Mouse (Mus musculus) forebrain, embryonic 16.5 days (tissue): ENCODE measurements at regions not wholly inside any gene's neighbourhood (a gene's known extent, or its start where the extent isn't known, plus 50 kb on each side); places are given as distances from the start of the nearest gene placed in this dataset.

Experiments used
- ATAC-seq: fragments of 200-750 bp; cut with Nextera tagmentation; 2 replicates; pipeline ENCODE4 v1.8.0; 2017; ENCODE audit warnings: mild to moderate bottlenecking, moderate library complexity
- H3K27ac ChIP-seq: fragments of 300-500 bp; sonication (generic); 2 replicates; pipeline ENCODE4 v1.5.1; 2014; ENCODE audit warnings: low read length, control low read depth
- H3K27me3 ChIP-seq: fragments of 300-500 bp; sonication (generic); replicated peaks from 2 replicates; pipeline ENCODE4 v1.6.1; 2014; ENCODE audit warnings: low read length; ENCODE audit not compliant: control insufficient read depth, insufficient read depth
- H3K36me3 ChIP-seq: fragments of 300-500 bp; sonication (generic); 2 replicates; pipeline ENCODE4 v1.6.1; 2014; ENCODE audit not compliant: control insufficient read depth, insufficient read depth
- H3K4me1 ChIP-seq: fragments of 300-500 bp; sonication (generic); replicated peaks from 2 replicates; pipeline ENCODE4 v1.6.1; 2014; ENCODE audit warnings: low read length; ENCODE audit not compliant: control insufficient read depth, insufficient read depth
- H3K4me2 ChIP-seq: fragments of 300-500 bp; sonication (generic); 2 replicates; pipeline ENCODE4 v1.6.1; 2014; ENCODE audit warnings: mild to moderate bottlenecking, low read length, control low read depth
- H3K4me3 ChIP-seq: fragments of 300-500 bp; sonication (generic); replicated peaks from 2 replicates; pipeline ENCODE4 v1.5.1; 2014; ENCODE audit warnings: mild to moderate bottlenecking, low read length, control low read depth
- H3K9ac ChIP-seq: fragments of 300-500 bp; sonication (generic); replicated peaks from 2 replicates; pipeline ENCODE4 v1.6.1; 2014; ENCODE audit warnings: low read depth, low read length, control low read depth
- H3K9me3 ChIP-seq: fragments of 300-500 bp; sonication (generic); 2 replicates; pipeline ENCODE4 v1.6.1; 2016; ENCODE audit warnings: low read length; ENCODE audit not compliant: control insufficient read depth
- WGBS: fragments of 180-500 bp; shearing (Covaris S2); extraction: QIAGEN DNeasy Blood & Tissue Kit; methylation state at CpG from one replicate; pipeline ENCODE4 v1.1.7; 2014; 5-methylcytosine and 5-hydroxymethylcytosine counted together

DNA sequence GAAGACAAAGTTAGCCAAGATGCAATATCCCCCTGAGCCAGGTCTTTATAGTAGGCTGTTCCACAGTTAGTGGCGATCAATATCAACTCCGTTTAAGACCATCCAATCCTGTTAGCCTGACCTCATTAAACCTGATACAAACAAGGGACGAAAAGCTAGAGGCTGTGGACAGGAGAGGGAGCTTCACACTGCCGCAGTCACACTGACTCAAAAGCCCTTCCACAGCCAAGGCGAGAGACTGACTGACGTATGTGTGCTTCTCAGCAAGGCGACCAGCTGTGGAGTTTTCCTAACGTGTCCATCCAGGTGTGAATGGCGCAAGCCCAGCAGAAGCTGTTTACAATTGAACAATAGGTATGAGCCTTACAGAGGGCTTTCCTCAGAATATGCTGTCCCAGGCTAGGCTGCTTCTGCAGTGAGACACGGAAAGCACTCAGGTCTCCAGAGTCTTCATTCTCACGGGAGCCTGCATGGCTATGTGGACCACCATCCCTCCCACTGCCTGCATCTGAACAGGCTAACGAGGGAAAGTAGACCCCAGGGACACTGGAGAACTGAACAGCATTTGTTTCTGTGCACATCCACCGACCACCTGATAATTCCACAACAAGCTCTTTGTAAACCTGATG, 224.7 kb upstream of the Pgrmc2 start:
- H3K27ac ChIP-seq: no peak overlapping the region
- no peak for ATAC-seq
- no peak overlapping the region for H3K4me3 ChIP-seq
- H3K9me3 ChIP-seq: no peaks in the 10 kb centered on the region
- H3K36me3 ChIP-seq: no peaks in the 10 kb centered on the region
- 56% methylated on average over 13 of the region's 13 CpGs for WGBS
- H3K27me3 ChIP-seq: no peaks in the 10 kb centered on the region
- no peak overlapping the region for H3K9ac ChIP-seq
- H3K4me2 ChIP-seq: no peak overlapping the region
- H3K4me1 ChIP-seq: no peaks in the 10 kb centered on the region

DNA sequence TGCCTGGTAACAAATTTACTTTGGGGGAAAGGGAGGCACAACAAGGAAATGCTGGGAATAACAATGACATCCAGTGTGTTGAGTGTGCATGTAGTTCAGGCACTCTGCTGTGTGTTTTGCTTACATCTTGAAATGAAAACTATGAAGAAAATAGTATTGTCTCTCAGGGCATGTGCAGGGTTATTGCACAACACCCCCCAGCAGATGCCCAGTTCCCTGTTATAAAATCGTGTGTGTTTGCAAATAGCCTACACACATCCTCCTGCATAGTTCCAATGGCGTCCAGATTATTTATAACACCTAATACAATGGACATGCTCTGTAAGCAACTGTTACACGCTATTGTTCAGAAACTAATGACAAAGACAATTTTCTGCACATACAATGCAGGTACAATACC, 220.0 kb upstream of the Pgrmc2 start:
- H3K36me3 ChIP-seq: no peaks in the 10 kb centered on the region
- H3K4me3 ChIP-seq: no peak overlapping the region
- H3K9ac ChIP-seq: no peak overlapping the region
- no peaks in the 10 kb centered on the region for H3K4me1 ChIP-seq
- WGBS: 80% methylated on average over 3 of the region's 3 CpGs
- H3K9me3 ChIP-seq: no peaks in the 10 kb centered on the region
- H3K27me3 ChIP-seq: no peaks in the 10 kb centered on the region
- H3K27ac ChIP-seq: no peak overlapping the region
- no peak overlapping the region for H3K4me2 ChIP-seq
- ATAC-seq: no peak

DNA sequence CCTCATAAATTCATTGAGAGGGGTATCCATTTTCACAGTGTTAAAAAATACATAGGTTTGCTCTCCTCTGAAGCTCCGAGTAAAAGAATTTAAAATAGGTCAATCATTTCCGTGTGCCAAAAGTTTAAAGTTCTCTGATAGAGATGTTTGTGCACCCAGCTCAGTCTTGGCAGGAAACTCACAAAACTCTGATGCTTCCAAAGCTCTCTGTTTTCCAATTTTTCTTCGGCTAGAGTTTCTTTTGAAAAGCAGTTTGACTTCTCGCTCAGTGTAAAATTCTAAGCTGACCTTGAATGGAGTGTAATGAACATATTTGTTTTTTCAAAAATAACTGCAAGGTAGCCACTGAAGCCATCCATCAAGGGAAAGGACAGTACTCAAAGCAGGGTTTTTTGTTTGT, 215.9 kb upstream of the Pgrmc2 start:
- ATAC-seq: no peak
- Histone ChIP-seq H3K27me3 (no peaks in the 10 kb centered on the region), H3K4me1 (0 out of 2 replicates have a peak, but pooled peaks cover 2% of the 10 kb centered on the region), H3K4me2 (no peak overlapping the region), H3K27ac (no peak overlapping the region), H3K9ac (no peak overlapping the region), H3K9me3 (no peaks in the 10 kb centered on the region), H3K36me3 (no peaks in the 10 kb centered on the region), H3K4me3 (no peak overlapping the region)
- WGBS: 78% methylated on average over 4 of the region's 4 CpGs

DNA sequence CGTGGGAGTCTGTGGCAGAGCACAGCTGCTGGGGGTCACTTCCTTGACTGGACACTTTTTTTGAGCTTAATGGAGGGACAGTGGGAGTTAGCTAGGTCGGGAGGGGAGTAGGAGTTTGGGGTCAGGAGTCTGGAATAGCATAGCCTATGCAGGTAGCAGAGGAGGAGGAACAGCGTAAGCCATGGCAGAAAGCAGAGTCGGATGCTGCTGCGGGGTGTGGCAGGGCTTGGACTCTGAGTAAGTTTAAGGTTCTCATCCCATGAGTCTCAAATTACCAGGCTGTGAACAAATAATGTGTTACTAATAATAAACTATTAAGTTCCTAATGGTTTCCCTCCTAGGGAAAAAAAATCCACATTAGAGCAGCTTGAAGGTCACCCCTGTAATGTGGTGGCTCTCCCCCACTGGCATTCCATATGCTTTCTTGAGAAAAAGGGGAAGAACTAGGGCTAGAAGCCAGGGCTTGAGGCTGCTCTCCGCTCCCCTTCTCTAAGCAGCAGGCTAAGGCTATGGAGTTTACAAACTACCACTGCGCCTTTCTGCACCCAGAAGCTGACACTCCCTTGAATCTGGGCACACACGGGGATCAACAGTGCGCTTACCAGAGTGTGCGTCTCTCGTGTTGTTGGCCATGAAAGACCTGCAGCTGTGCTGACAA, 213.4 kb upstream of the Pgrmc2 start:
- H3K36me3 ChIP-seq: no peaks in the 10 kb centered on the region
- H3K4me2 ChIP-seq: no peak overlapping the region
- H3K27ac ChIP-seq: no peak overlapping the region
- no peaks in the 10 kb centered on the region for H3K9me3 ChIP-seq
- WGBS: 78% methylated on average over 11 of the region's 11 CpGs
- no peak overlapping the region for H3K9ac ChIP-seq
- H3K4me1 ChIP-seq: 0 out of 2 replicates have a peak, but pooled peaks cover 2% of the 10 kb centered on the region
- H3K4me3 ChIP-seq: no peak overlapping the region
- H3K27me3 ChIP-seq: no peaks in the 10 kb centered on the region
- ATAC-seq: 0 out of 2 replicates have a peak, but pooled peaks have one; percentile 26

DNA sequence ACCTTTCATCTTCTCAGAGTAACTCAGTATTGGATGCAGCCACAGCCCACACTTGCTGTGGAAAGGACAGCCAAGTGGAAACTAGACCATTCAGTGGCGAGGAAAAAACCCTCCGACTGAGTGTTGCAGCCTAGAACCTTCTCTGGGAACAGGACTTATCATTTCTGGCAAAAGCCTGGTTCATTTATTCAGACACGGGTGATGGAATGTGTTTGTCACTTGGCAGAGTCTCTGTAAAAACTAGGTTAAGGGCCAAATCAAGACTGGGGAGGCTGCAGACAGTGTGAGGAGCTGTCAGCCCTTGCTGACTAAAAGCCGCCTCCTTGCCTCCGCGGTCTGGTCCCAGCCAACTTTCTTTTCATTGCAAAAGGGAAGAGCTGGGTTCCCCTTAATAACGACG, 212.3 kb upstream of the Pgrmc2 start:
- H3K27ac ChIP-seq: no peak overlapping the region
- no peaks in the 10 kb centered on the region for H3K27me3 ChIP-seq
- 53% methylated on average over 8 of the region's 8 CpGs for WGBS
- H3K9ac ChIP-seq: no peak overlapping the region
- no peak overlapping the region for H3K4me2 ChIP-seq
- no peak overlapping the region for H3K4me3 ChIP-seq
- 0 out of 2 replicates have a peak, but pooled peaks cover 2% of the 10 kb centered on the region for H3K4me1 ChIP-seq
- H3K36me3 ChIP-seq: no peaks in the 10 kb centered on the region
- ATAC-seq: 0 out of 2 replicates have a peak, but pooled peaks have one; percentile 40
- H3K9me3 ChIP-seq: no peaks in the 10 kb centered on the region

DNA sequence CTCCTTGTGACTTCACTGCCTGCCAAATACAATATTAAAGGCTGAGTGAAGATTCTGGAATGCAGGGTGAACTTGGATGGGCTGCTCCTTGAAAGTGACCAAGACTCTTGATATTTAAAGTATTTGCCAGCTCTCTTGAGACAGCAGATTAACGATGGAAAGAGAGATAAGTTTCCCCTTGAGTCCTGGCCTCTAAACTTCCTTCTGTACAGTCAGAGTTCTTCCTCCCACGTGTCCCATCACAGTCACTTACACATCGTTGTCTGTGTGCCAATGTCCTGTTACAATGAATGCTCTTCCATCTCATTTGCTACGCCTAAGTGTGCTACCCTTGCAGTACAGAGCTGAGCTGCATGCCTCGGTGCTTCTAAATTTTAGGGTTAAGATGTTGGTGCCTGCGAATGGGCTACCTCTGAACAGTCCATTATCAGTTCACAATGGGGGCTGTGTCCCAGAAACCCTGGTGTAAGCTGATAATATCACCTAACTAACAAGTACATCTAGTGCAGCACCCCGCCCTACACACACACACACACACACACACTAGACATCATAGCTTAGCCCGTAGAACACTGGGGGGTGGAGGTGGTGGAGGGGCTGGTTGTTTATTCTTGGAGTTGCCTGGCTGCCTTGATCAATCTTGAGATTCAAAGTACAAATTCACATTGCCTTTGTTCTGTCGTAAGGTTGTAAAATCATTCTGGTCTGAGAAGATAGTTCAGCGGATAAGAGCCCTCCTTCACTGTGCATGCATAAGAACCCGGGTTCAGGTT, 207.9 kb upstream of the Pgrmc2 start:
- H3K9ac ChIP-seq: no peak overlapping the region
- no peak overlapping the region for H3K4me3 ChIP-seq
- H3K36me3 ChIP-seq: no peaks in the 10 kb centered on the region
- 84% methylated on average over 11 of the region's 11 CpGs for WGBS
- ATAC-seq: no peak
- H3K27me3 ChIP-seq: no peaks in the 10 kb centered on the region
- H3K4me1 ChIP-seq: 0 out of 2 replicates have a peak, but pooled peaks cover 2% of the 10 kb centered on the region
- no peaks in the 10 kb centered on the region for H3K9me3 ChIP-seq
- no peak overlapping the region for H3K4me2 ChIP-seq
- H3K27ac ChIP-seq: no peak overlapping the region

DNA sequence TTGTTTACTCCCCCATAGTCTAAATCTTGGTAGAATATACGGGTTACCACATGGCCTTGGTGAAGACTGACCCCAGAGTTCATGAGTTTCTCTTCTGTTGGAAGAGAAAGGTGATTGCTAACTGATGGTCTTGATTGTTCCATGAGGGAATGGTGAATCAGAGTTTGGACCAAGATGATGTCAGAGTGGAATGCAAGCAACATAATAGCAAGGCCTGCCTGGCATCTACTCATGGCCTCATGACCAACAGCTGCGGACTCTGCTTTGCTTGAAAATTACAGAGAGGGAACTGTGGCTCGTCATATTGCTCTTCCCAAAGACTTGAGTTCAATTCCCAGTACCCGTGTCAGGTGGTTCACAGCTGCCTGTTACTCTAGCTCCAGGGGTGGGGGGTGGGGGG, 205.9 kb upstream of the Pgrmc2 start:
- Histone ChIP-seq H3K27ac (no peak overlapping the region), H3K27me3 (no peaks in the 10 kb centered on the region), H3K4me1 (no peaks in the 10 kb centered on the region), H3K36me3 (no peaks in the 10 kb centered on the region), H3K9me3 (no peaks in the 10 kb centered on the region), H3K4me2 (no peak overlapping the region), H3K9ac (no peak overlapping the region), H3K4me3 (no peak overlapping the region)
- ATAC-seq: no peak
- 85% methylated on average over 4 of the region's 4 CpGs for WGBS

DNA sequence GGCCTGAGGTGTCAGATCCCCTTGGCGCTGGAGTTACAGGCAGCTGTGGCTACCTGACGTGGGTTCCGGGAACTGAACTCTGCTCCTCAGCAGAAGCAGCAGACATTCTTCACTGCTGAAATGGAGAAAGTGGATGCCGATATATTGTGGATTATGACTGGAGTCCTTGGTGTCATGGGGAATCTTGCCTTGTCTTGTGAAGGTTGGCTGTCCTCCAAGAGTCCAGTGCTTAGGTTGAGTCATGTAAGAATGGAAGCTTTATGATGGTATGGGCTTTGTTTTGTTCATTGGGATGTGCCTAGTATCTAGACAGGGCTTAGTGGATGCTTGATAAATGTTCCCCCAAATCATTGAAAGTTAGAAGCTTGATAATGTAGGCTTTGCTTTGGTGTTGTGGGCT, 205.2 kb upstream of the Pgrmc2 start:
- H3K4me3 ChIP-seq: no peak overlapping the region
- no peaks in the 10 kb centered on the region for H3K27me3 ChIP-seq
- WGBS: 90% methylated on average over 4 of the region's 4 CpGs
- H3K9me3 ChIP-seq: no peaks in the 10 kb centered on the region
- no peak overlapping the region for H3K4me2 ChIP-seq
- no peak for ATAC-seq
- no peak overlapping the region for H3K27ac ChIP-seq
- H3K36me3 ChIP-seq: no peaks in the 10 kb centered on the region
- H3K4me1 ChIP-seq: no peaks in the 10 kb centered on the region
- H3K9ac ChIP-seq: no peak overlapping the region

DNA sequence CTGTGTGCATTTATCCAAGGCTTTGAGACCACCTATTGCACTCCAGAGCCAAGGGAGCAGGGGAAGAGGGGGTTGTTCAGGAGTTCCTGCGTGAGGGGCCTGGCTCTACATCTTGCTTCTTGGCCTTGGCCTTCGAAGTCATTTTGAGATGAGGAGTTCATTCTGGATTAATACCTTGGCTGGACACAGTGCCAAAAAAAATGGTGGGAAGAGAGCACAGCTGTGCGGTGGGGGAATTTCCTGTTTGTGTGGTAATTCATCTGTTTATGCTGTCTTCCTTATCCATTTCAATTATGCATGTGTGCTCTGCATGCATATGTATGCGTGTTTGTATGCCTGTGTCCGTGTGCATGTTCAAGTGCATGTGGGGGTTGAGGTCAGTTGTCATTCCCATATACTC, 202.5 kb upstream of the Pgrmc2 start:
- no peak for ATAC-seq
- no peak overlapping the region for H3K4me3 ChIP-seq
- H3K4me1 ChIP-seq: no peaks in the 10 kb centered on the region
- H3K27ac ChIP-seq: no peak overlapping the region
- H3K9me3 ChIP-seq: no peaks in the 10 kb centered on the region
- no peak overlapping the region for H3K4me2 ChIP-seq
- WGBS: 86% methylated on average over 5 of the region's 5 CpGs
- no peak overlapping the region for H3K9ac ChIP-seq
- no peaks in the 10 kb centered on the region for H3K36me3 ChIP-seq
- no peaks in the 10 kb centered on the region for H3K27me3 ChIP-seq
